Mouse (Mus musculus): ENCODE results near the gene Nkpd1.

DNA sequence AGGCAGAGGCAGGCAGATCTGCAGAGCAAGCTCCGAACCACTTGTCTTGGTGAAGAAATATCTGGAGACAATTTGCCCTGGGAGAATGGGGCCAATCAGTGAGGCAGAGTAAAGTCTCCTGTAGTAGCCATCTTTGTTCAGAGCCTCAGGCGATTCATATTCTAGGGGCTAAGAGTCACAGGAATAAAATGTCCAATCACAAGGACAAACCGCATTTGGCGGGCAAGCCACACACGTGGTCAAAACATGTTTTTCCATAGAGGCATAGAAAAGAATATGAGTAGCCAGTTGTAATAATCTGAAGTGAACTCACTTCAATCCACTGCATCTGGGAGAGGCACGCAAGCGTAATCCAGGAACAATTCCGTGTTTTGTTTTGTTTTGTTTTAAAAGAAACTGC is 34.4 kb upstream of the Nkpd1 start:
- TF ChIP-seq CTCF (IDR thresholded peaks at IDR 0.05; ENCODE audit: low read depth, low read length) (no peak), POLR2A (IDR thresholded peaks at IDR 0.05; ENCODE audit: borderline replicate concordance, low read depth, low read length) (no peak)
